Mouse (Mus musculus): Measurements from ENCODE around the gene Fam151b.

Fam151b gene

GRCm38 (mm10) chr13:92483852-92484463, at the start of gene Fam151b:
Gene Fam151b (minus strand): TSS chr13:92484015.
- DNase-seq, result peak; percentile 95

GRCm38 (mm10) chr13:92532216-92532615, 48.4 kb upstream of the Fam151b start:
- DNase-seq, result no peak

- no peak for DNase-seq
Observed at GRCm38 (mm10) chr13:92531237-92531636, 47.4 kb upstream of the Fam151b start.

- DNase-seq, result peak; percentile 95
Observed at GRCm38 (mm10) chr13:92530721-92531211, 47.0 kb upstream of the Fam151b start, which contains the start of gene Zfyve16. Gene Zfyve16 (minus strand): TSS chr13:92530868.

- no peak for DNase-seq
Observed at GRCm38 (mm10) chr13:92529828-92530720, 46.3 kb upstream of the Fam151b start.

GRCm38 (mm10) chr13:92523178-92523813, 39.5 kb upstream of the Fam151b start:
- DNase-seq, result no peak

- no peak for DNase-seq
Observed at GRCm38 (mm10) chr13:92504871-92505270, 21.1 kb upstream of the Fam151b start.

- peak; percentile 6 for DNase-seq
Observed at GRCm38 (mm10) chr13:92491923-92492322, 8.1 kb upstream of the Fam151b start.

- DNase-seq, result peak; percentile 42
Observed at GRCm38 (mm10) chr13:92490817-92491216, 7.0 kb upstream of the Fam151b start.

GRCm38 (mm10) chr13:92483348-92483747, 467 bp downstream of the Fam151b start:
- DNase-seq, result peak; percentile 59

GRCm38 (mm10) chr13:92470151-92470550, 13.7 kb downstream of the Fam151b start:
- peak; percentile 23 for DNase-seq

- peak; percentile 36 for DNase-seq
Observed at GRCm38 (mm10) chr13:92469381-92469780, 14.4 kb downstream of the Fam151b start.

GRCm38 (mm10) chr13:92467891-92468290, 15.9 kb downstream of the Fam151b start:
- no peak for DNase-seq

GRCm38 (mm10) chr13:92464698-92465097, 19.1 kb downstream of the Fam151b start:
- no peak for DNase-seq

- DNase-seq, result no peak
Observed at GRCm38 (mm10) chr13:92446872-92447271, 36.9 kb downstream of the Fam151b start.

- no peak for DNase-seq
Observed at GRCm38 (mm10) chr13:92440286-92440685, 43.5 kb downstream of the Fam151b start.

- DNase-seq, result no peak
Observed at GRCm38 (mm10) chr13:92438656-92439055, 45.2 kb downstream of the Fam151b start.

GRCm38 (mm10) chr13:92427351-92427855, 56.4 kb downstream of the Fam151b start:
- no peak for DNase-seq

- DNase-seq, result no peak
Observed at GRCm38 (mm10) chr13:92426294-92427051, 57.3 kb downstream of the Fam151b start.

- peak; percentile 18 for DNase-seq
Observed at GRCm38 (mm10) chr13:92425758-92426264, 58.0 kb downstream of the Fam151b start, which contains the start of gene Ankrd34b. Gene Ankrd34b (plus strand): TSS chr13:92425896.

GRCm38 (mm10) chr13:92423711-92424110, 60.1 kb downstream of the Fam151b start:
- DNase-seq, result no peak

GRCm38 (mm10) chr13:92419630-92420029, 64.2 kb downstream of the Fam151b start:
- no peak for DNase-seq

Data from kidney, adult 11 months (tissue).